Mouse (Mus musculus) hindbrain, embryonic 14.5 days (tissue): ENCODE data around the gene Tekt1. TPM values are rescaled to one million over a fixed set of nuclear protein-coding genes. Genes with fewer than 3 reads are reported as not detected.

ENCODE experiments used
- ATAC-seq: fragments of 200-750 bp; cut with Nextera tagmentation; 2 replicates; pipeline ENCODE4 v1.8.0; 2017; ENCODE audit warnings: moderate number of reproducible peaks, mild to moderate bottlenecking, moderate TSS enrichment, moderate library complexity; ENCODE audit not compliant: low FRiP score
- DNase-seq: peaks from one replicate; pipeline ENCODE4 v3.0.0-alpha.2; 2015; ENCODE audit warnings: low spot score
- H3K27ac ChIP-seq: fragments of 300-500 bp; sonication (generic); 2 replicates; pipeline ENCODE4 v1.5.1; 2014; ENCODE audit warnings: mild to moderate bottlenecking, moderate library complexity
- H3K27me3 ChIP-seq: fragments of 300-500 bp; sonication (generic); 2 replicates; pipeline ENCODE4 v1.6.1; 2014; ENCODE audit warnings: mild to moderate bottlenecking, low read length, mixed read lengths; ENCODE audit not compliant: control insufficient read depth, insufficient read depth
- H3K36me3 ChIP-seq: fragments of 300-500 bp; sonication (generic); replicated peaks from 2 replicates; pipeline ENCODE4 v1.6.1; 2014; ENCODE audit not compliant: control insufficient read depth, insufficient read depth
- H3K4me1 ChIP-seq: fragments of 300-500 bp; sonication (generic); replicated peaks from 2 replicates; pipeline ENCODE4 v1.6.1; 2014; ENCODE audit warnings: antibody characterized with exemption, low read length, mixed read lengths; ENCODE audit not compliant: control insufficient read depth, insufficient read depth
- H3K4me2 ChIP-seq: fragments of 300-500 bp; sonication (generic); replicated peaks from 2 replicates; pipeline ENCODE4 v1.6.1; 2014; ENCODE audit warnings: mild to moderate bottlenecking, moderate library complexity
- H3K4me3 ChIP-seq: fragments of 300-500 bp; sonication (generic); replicated peaks from 2 replicates; pipeline ENCODE4 v1.5.1; 2014; ENCODE audit warnings: mild to moderate bottlenecking, low read length
- H3K9ac ChIP-seq: fragments of 300-500 bp; sonication (generic); 2 replicates; pipeline ENCODE4 v1.6.1; 2014
- H3K9me3 ChIP-seq: fragments of 300-500 bp; sonication (generic); 2 replicates; pipeline ENCODE4 v1.6.1; 2016; ENCODE audit warnings: low read length; ENCODE audit not compliant: control insufficient read depth
- WGBS: fragments of 180-500 bp; shearing (Covaris S2); extraction: QIAGEN DNeasy Blood & Tissue Kit; methylation state at CpG from one replicate; pipeline ENCODE4 v1.1.7; 2014; 5-methylcytosine and 5-hydroxymethylcytosine counted together
- polyA plus RNA-seq: library from polyadenylated mRNA; unstranded; fragments of >200 nt; fragmentation: Nextera tagmentation; extraction: Ambion mirVana; gene quantifications from 2 replicates; pipeline ENCODE4 v1.2.1, GENCODE M21; 2014

The Tekt1 gene
- polyA plus RNA-seq, 1 experiment from 2014 or later = 10.1 TPM

DNA sequence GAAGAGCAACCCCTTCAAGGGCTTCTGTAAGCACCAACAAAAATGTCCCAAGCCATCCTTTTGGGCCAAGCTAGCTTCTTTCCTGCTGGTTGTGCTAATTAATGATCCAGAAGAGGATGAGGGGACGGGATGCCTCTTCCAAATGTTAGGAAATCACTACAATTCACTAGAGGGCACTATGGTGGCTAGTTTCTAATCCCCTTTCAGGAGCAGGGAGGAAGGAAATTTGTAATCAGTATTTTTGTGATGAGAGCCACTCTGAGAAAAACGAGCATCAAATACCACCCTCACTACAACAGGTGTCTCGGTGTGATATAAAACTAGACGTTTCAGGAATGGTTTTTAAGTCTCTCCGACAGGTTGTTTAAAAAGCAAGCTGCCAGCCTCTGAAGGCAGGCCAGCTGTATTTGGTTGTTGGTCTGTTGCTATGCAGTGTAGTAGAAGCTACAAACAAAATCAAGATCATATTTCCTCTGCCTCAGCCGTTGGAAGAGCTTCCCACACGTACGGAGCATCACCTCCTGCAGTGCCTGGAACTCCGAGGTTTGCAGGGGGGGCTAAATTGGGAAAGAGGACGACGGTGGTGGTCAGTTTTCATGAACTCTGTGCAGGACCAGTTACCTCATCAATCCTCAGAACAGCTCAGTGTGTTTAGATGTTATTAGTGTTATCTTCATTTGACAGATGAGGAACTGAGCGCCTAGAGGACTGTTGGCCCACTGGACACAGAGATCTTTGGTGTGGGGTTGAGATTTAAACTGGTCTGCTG, 7.8 kb upstream of the Tekt1 start:
- Histone ChIP-seq H3K9me3 (no peaks in the 10 kb centered on the region), H3K27ac (no peak overlapping the region), H3K4me2 (no peak overlapping the region), H3K4me3 (no peak overlapping the region), H3K4me1 (no peaks in the 10 kb centered on the region), H3K27me3 (no peaks in the 10 kb centered on the region), H3K36me3 (no peaks in the 10 kb centered on the region), H3K9ac (no peak overlapping the region)
- DNase-seq = no peak
- 35% methylated on average over 12 of the region's 12 CpGs for WGBS
- no peak for ATAC-seq

DNA sequence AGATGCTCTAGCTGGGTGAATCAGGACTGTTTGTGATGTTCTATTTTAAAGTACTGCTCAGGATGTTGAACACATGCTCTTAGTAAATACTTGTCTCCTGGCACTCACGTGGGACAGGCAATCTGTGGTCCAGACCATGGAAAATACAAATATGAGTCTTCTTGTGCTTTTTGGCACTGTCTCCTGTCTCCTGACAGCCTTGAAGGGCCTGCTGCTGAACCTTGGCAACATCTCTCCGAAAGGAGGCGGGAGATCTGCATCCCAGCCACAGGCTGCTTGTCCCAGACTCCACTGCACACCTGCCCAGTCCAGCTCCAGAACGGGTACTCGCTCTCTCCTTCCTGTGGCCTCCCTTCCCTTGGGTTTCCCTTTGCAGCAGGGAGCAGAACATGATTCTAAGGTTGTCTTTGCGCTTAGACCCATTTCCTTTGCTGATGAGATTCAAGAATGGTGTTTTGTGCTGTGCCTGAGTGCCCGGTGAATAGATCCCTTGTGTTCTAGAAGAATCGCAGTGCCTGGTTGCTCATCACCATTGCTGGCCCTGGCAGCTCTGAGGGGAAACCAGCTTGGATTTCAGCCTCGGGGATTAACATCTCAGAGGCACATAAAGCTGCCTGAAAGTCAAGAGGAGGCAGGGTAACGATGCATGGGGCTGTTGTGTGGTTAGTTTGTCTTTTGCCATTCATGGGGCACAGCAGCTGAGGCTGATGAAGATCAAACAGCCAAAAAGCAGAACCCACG, 5.9 kb upstream of the Tekt1 start:
- WGBS = 56% methylated on average over 11 of the region's 11 CpGs
- ATAC-seq (no peak), DNase-seq (no peak)

DNA sequence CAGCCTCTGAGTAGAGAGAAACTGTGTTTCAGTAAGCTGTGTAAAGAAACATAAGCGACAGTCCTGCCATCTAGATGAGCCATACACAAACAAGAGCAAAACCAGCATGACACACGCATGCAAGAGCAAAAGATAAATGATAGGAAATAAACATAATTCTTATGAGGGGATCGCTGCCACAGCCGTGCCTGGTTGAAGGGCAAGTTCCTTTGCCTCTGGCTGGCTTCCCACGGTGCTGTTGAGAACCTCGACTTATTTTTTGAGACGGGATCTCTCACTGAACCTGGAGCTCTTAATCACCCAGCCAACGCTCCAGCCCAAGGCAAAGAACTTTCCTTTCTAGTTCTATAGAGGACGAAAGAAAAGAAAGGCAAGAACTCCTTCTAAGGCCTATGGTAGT, 3.9 kb upstream of the Tekt1 start:
- Histone ChIP-seq H3K9ac (no peak overlapping the region), H3K4me1 (0 out of 2 replicates have a peak, but pooled peaks cover 4% of the 10 kb centered on the region), H3K36me3 (no peaks in the 10 kb centered on the region), H3K4me3 (no peak overlapping the region), H3K27ac (no peak overlapping the region), H3K9me3 (no peaks in the 10 kb centered on the region), H3K4me2 (no peak overlapping the region), H3K27me3 (no peaks in the 10 kb centered on the region; the same call in 1 of the 2 replicates)
- 78% methylated on average over 9 of the region's 9 CpGs for WGBS
- DNase-seq (no peak), ATAC-seq (no peak)

More for the DNA sequence above, 5.9 kb upstream of the Tekt1 start:
- no peaks in the 10 kb centered on the region; the same call in 1 of the 2 replicates for H3K27me3 ChIP-seq
- no peak overlapping the region for H3K27ac ChIP-seq
- H3K4me1 ChIP-seq = no peaks in the 10 kb centered on the region
- H3K36me3 ChIP-seq = no peaks in the 10 kb centered on the region
- no peaks in the 10 kb centered on the region for H3K9me3 ChIP-seq
- no peak overlapping the region for H3K4me2 ChIP-seq
- no peak overlapping the region for H3K9ac ChIP-seq
- no peak overlapping the region for H3K4me3 ChIP-seq

DNA sequence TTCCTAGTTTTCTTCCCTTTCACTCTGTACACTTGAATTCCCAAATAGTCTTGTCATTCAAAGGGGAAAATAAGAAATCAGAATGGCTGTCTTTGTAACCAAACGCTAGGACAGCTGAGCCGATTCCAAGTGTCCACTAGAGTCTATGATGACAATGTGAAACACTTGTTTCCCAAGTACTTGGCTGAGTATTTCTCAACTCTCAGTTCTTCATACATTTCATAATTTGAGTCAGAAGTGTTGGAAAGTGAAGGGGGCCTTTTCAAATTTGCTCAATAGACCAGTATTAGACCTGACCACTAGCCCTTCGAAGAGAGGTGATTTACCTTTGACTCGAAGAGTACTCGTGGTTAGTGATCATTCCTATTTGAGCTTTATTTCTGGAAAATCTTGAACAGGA, 2.3 kb upstream of the Tekt1 start:
- ATAC-seq (no peak), DNase-seq (no peak)
- 0 out of 2 replicates have a peak, but pooled peaks cover 4% of the 10 kb centered on the region for H3K4me1 ChIP-seq
- H3K27ac ChIP-seq = no peak overlapping the region
- no peak overlapping the region for H3K4me3 ChIP-seq
- H3K27me3 ChIP-seq = no peaks in the 10 kb centered on the region; the same call in 1 of the 2 replicates
- WGBS = 95% methylated on average over 5 of the region's 5 CpGs
- no peaks in the 10 kb centered on the region for H3K9me3 ChIP-seq
- no peak overlapping the region for H3K9ac ChIP-seq
- H3K4me2 ChIP-seq = no peak overlapping the region
- no peaks in the 10 kb centered on the region for H3K36me3 ChIP-seq

DNA sequence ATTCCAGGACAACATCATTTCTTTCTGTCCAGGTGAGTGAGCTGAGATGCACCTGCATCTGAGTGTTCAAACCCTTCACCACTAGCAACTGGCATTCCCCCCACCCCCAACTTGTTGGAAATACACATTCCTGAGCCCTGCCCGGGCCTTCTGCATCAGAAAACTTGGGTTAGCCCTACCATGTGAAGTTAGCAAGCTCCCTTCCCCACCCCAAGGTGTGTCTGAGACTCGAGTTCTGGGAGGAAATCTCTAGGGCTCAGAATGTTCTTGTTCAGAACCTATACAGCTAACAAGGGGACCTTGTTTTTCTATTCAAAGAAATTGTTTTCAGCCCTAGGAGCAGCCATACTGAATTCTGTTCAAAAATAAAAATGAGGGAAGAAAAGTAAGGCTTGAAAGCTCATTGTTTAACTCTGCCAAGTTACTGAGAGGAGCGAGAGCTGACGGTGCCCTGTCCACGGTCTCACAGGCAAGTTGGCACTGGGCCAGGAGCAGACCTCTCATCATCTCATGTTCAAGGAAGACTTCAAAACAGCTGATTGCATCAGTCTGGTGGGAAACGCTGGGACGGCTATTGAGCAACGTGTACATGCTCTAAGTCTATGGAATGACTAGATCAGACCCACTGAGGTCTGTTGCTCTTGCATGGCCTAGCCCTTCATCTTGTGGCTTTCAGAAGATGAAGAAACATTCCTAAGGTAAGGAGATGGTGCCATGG, 1.4 kb upstream of the Tekt1 start:
- Histone ChIP-seq H3K9me3 (no peaks in the 10 kb centered on the region), H3K36me3 (no peaks in the 10 kb centered on the region), H3K4me2 (no peak overlapping the region), H3K9ac (no peak overlapping the region), H3K4me1 (0 out of 2 replicates have a peak, but pooled peaks cover 4% of the 10 kb centered on the region), H3K27ac (no peak overlapping the region), H3K4me3 (no peak overlapping the region), H3K27me3 (no peaks in the 10 kb centered on the region; the same call in 1 of the 2 replicates)
- ATAC-seq = no peak
- DNase-seq = no peak
- WGBS = 80% methylated on average over 8 of the region's 8 CpGs

DNA sequence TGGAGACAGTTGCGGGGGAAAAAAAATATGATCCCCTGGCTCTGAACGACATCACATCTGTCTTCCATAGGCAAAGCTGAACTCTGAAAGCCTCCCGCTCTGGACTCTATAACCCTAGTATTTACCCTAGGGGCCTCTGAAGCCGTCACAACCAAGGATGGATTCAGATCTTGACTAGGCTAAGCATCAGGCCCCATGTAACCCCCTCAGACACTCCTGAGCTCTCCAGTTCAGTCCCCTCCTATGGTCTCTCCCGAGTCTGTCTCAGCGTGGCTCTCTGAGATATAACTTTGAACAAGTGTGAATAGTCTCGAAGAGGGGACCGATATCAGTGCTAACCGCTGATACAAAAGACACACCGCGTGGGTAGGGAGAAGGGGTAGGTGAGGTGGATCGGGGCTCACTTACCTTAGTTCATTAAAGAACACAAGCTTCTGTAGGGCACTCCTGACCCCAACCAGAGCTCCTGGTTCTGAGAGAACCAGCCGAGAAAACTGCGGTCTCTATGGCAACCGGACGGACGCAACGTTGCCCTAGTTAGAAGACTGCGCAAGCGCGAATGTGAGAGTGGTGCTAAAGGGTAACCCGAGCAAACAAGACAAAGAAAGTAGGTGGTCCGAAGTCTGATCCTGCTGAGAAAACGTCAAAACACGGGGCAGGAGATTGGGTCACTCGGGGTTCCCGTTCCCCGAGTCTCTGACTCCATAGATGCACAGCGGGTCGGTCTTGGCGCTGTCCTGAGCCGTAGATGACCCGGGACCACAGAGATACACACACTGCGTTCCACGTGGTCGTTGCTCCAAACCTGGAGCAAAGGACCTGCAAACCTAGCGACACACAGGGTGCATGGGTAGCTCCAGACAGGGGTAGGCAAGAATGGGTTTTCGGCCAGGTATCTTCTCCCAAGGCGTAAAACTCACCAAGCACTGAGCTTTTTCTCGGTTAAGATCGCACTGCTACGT, 576 bp downstream of the Tekt1 start:
- H3K27me3 ChIP-seq = no peaks in the 10 kb centered on the region; the same call in 1 of the 2 replicates
- peak; percentile 91 for DNase-seq
- H3K4me2 ChIP-seq = peak overlapping the region; percentile 73
- H3K36me3 ChIP-seq = no peaks in the 10 kb centered on the region
- H3K9me3 ChIP-seq = no peaks in the 10 kb centered on the region
- ATAC-seq = peak; percentile 90
- WGBS = 9% methylated on average over 42 of the region's 42 CpGs
- peak overlapping the region; percentile 49 for H3K9ac ChIP-seq
- H3K27ac ChIP-seq = peak overlapping the region; percentile 22
- H3K4me1 ChIP-seq = 0 out of 2 replicates have a peak, but pooled peaks cover 4% of the 10 kb centered on the region
- H3K4me3 ChIP-seq = peak overlapping the region; percentile 40

DNA sequence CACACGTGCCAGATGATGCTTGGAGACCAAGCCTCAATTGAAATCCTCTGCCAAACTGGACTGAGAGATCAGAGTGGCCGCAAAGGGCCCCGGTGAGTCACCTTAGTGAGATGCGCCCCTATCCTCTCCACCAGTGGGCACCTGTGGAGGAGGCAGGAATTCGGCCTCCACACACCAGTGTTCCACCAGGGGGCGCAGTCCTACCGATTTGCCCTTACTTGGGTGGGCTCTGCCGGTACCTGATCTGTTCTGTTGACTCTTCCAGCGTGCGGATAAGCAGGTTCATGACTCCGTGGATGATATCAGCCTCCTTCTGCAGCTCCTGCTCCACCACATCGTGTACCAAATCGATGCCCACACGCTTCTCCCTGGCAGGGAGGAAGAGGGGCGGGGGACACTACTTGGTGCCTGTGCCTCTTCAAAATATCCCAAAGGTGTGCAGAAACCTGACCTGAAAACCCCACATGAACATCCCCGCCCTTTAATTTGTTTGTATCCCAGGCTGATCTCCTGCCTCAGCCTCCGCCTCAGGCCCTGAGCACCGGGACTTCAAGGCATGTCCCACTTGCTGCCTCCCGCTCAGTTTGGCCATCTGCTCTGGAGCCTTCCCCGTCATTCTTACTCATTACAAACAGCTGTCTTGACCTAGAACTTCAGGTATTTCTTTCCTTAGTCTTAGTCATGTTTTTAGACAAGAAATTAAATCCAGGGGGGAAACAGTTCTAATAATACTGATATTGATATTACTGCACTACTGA, 7.1 kb downstream of the Tekt1 start:
- Histone ChIP-seq H3K4me2 (peak overlapping the region; percentile 27), H3K4me3 (no peak overlapping the region), H3K36me3 (no peaks in the 10 kb centered on the region), H3K27ac (no peak overlapping the region), H3K9me3 (no peaks in the 10 kb centered on the region), H3K9ac (no peak overlapping the region), H3K27me3 (no peaks in the 10 kb centered on the region), H3K4me1 (no peaks in the 10 kb centered on the region)
- peak; percentile 65 for DNase-seq
- ATAC-seq = no peak
- WGBS = 23% methylated on average over 20 of the region's 20 CpGs

DNA sequence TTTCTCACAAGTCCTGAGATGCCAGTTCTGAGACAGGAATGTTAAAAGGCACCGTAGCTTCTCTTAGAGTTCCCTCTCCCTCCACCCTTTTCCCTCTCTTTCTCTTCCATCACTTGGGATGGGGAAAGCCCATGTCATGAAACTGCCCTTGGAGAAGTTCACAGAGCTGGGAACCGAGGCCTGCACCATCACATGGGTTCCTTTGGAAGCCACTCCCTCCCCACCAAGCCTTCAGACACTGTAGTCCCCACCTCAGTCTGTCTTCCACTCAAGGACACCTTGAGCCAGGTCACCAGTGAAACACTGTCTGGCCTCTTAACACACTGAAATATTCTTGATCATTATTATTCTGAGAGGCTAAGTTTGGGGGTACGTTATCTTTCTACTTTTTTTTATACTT, 9.1 kb downstream of the Tekt1 start:
- no peak for ATAC-seq
- Histone ChIP-seq H3K9me3 (no peaks in the 10 kb centered on the region), H3K27me3 (no peaks in the 10 kb centered on the region), H3K9ac (no peak overlapping the region), H3K27ac (no peak overlapping the region), H3K4me1 (no peaks in the 10 kb centered on the region), H3K4me3 (no peak overlapping the region), H3K4me2 (no peak overlapping the region), H3K36me3 (no peaks in the 10 kb centered on the region)
- WGBS = 82% methylated on average over 3 of the region's 3 CpGs
- DNase-seq = no peak
